Mouse (Mus musculus): ENCODE results near the gene Kat6b. TPM values are rescaled to one million over a fixed set of nuclear protein-coding genes. Genes with fewer than 3 reads are reported as not detected.

The Kat6b gene
- total and polyA plus RNA-seq, 3 experiments = 2.3 to 10.9 (median 8.0) TPM

DNA sequence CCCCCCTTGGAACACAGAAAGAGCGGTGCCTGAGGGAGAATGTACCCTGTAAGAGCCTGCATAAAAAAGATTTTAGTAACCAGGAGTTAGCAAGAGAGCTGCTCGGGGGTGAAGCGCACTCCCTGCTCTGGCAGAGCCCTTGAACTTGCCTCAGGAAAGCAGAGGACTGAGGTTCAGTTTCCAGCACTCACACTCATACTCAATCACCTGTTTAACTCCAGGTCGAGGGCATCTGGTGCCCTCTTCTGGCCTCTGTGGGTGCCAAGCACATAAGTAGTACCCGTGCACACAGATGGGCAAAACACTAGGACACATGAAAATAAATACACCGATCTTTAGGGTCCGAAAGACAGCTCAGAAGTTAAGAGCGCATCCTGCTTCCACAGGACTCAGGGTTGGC lies 1.7 kb upstream of the Kat6b start:
- H3K9me3 ChIP-seq (replicated peaks; ENCODE audit: low read length) = peaks cover 3% of the 10 kb centered on the region
- TF ChIP-seq CTCF (conservative IDR thresholded peaks at IDR 0.05 in 1 of 2, IDR thresholded peaks at IDR 0.05 in 1 of 2; ENCODE audit: low read depth in 2 of 2, low read length in 2 of 2) = peak in 1 of 2 experiments; percentile 20; a peak in 1 of 4 replicates
- TF ChIP-seq IRF4 (IDR thresholded peaks at IDR 0.05; ENCODE audit: low read depth, low read length) = no peak
- H3K27me3 ChIP-seq (replicated peaks) = no peaks in the 10 kb centered on the region
- no peak overlapping the region for H3K4me3 ChIP-seq (replicated peaks in 1 of 3; ENCODE audit: low read depth in 2 of 3, low read length in 2 of 3, poor library complexity in 1 of 3)
- no peaks in the 10 kb centered on the region for H3K36me3 ChIP-seq (replicated peaks in 1 of 2; ENCODE audit: control insufficient read depth in 1 of 2, insufficient read depth in 1 of 2, low read length in 1 of 2)
- H3K79me2 ChIP-seq (replicated peaks; ENCODE audit: control insufficient read depth, extremely low read depth, insufficient read depth, poor library complexity, severe bottlenecking) = peaks cover 9% of the 10 kb centered on the region
- H3K27ac ChIP-seq (ENCODE audit: insufficient read depth, low read depth) = no peak overlapping the region
- H3K4me1 ChIP-seq (ENCODE audit: control insufficient read depth in 1 of 2, insufficient read depth in 2 of 2) = peaks cover 3 to 10% of the 10 kb centered on the region in 2 experiments
- DNase-seq (ENCODE audit: extremely low read depth) = no peak
- no peak overlapping the region for H3K4me2 ChIP-seq (ENCODE audit: insufficient read depth, low read depth, poor library complexity, severe bottlenecking)
- H3K9ac ChIP-seq (ENCODE audit: insufficient read depth, low read depth) = no peak overlapping the region
- in situ Hi-C loops (cut with MboI; ENCODE audit: low pct_ligation_motif_present, low pct_unique_long_range_greater_than_20kb, low sequenced_read_pairs) = loop anchor here (25.0 kb wide), 1 partner anchor 258 kb away; no protein-coding TSS in a partner anchor
- dilution Hi-C loops (cut with MboI; ENCODE audit: extremely low pct_ligation_motif_present, extremely low pct_unique_long_range_greater_than_20kb, low sequenced_read_pairs) = no loop called here

DNA sequence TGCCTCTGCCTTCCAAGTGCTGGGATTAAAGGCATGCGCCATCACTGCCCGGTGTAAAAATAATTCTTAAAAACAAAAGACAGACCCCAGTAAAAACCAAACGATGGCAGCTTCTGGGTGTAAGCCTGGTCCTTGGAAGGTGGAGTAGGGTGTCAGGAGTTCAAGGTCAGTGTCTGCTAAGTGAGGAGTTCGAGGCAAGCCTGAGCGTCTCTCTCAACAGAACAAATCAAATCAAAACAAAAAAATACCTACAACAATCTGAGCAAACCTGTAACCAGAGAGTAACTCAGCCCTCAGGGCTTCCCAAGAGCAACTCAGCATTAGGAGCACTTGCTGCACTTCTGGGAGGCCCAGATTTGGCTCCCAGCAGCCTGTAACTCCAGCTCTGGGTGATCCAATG lies 1.0 kb upstream of the Kat6b start:
- Histone ChIP-seq H3K4me2 (ENCODE audit: insufficient read depth, low read depth, poor library complexity, severe bottlenecking) (no peak overlapping the region), H3K27me3 (replicated peaks) (no peaks in the 10 kb centered on the region), H3K9me3 (replicated peaks; ENCODE audit: low read length) (peaks cover 3% of the 10 kb centered on the region), H3K9ac (ENCODE audit: insufficient read depth, low read depth) (no peak overlapping the region), H3K4me3 (replicated peaks in 1 of 3; ENCODE audit: low read depth in 2 of 3, low read length in 2 of 3, poor library complexity in 1 of 3) (no peak overlapping the region), H3K27ac (ENCODE audit: insufficient read depth, low read depth) (no peak overlapping the region), H3K4me1 (ENCODE audit: control insufficient read depth in 1 of 2, insufficient read depth in 2 of 2) (peaks cover 4 to 10% of the 10 kb centered on the region in 2 experiments), H3K36me3 (replicated peaks in 1 of 2; ENCODE audit: control insufficient read depth in 1 of 2, insufficient read depth in 1 of 2, low read length in 1 of 2) (no peaks in the 10 kb centered on the region), H3K79me2 (replicated peaks; ENCODE audit: control insufficient read depth, extremely low read depth, insufficient read depth, poor library complexity, severe bottlenecking) (peaks cover 9% of the 10 kb centered on the region)
- no peak for DNase-seq (ENCODE audit: extremely low read depth)
- in situ Hi-C loops (cut with MboI; ENCODE audit: low pct_ligation_motif_present, low pct_unique_long_range_greater_than_20kb, low sequenced_read_pairs) = loop anchor here (25.0 kb wide), 1 partner anchor 257 kb away; no protein-coding TSS in a partner anchor
- TF ChIP-seq JUN (IDR thresholded peaks at IDR 0.05; ENCODE audit: insufficient read depth, low read depth, low read length) = no peak
- TF ChIP-seq MAZ (IDR thresholded peaks at IDR 0.05; ENCODE audit: low read depth, low read length) = no peak
- TF ChIP-seq MAFK (IDR thresholded peaks at IDR 0.05; ENCODE audit: insufficient replicate concordance, low read length) = no peak
- TF ChIP-seq TBP (conservative IDR thresholded peaks at IDR 0.05; ENCODE audit: low read depth, low read length) = no peak
- no peak for TF ChIP-seq NELFE (IDR thresholded peaks at IDR 0.05; ENCODE audit: low read depth, low read length)
- no peak for TF ChIP-seq ETS1 (conservative IDR thresholded peaks at IDR 0.05; ENCODE audit: low read depth, low read length)
- no peak for TF ChIP-seq UBTF (IDR thresholded peaks at IDR 0.05; ENCODE audit: low read depth, low read length)
- no peak for TF ChIP-seq MAX (IDR thresholded peaks at IDR 0.05; ENCODE audit: low read length)
- no peak for TF ChIP-seq ZC3H11A (IDR thresholded peaks at IDR 0.05; ENCODE audit: low read depth, low read length)
- no peak for TF ChIP-seq RAD21 (IDR thresholded peaks at IDR 0.05; ENCODE audit: low read depth, low read length)
- no peak for TF ChIP-seq ZNF384 (IDR thresholded peaks at IDR 0.05; ENCODE audit: low read depth, low read length)
- no peak for TF ChIP-seq USF2 (conservative IDR thresholded peaks at IDR 0.05; ENCODE audit: low read depth, low read length)
- no peak for TF ChIP-seq GABPA (IDR thresholded peaks at IDR 0.05; ENCODE audit: insufficient replicate concordance, low read depth, low read length)
- no peak for TF ChIP-seq JUND (conservative IDR thresholded peaks at IDR 0.05; ENCODE audit: low read depth, low read length)
- TF ChIP-seq POLR2AphosphoS2 (IDR thresholded peaks at IDR 0.05; ENCODE audit: low read depth, low read length) = no peak
- no peak for TF ChIP-seq MYC (IDR thresholded peaks at IDR 0.05; ENCODE audit: low read depth, low read length)
- TF ChIP-seq MEF2A (IDR thresholded peaks at IDR 0.05; ENCODE audit: borderline replicate concordance, low read depth, low read length) = no peak
- TF ChIP-seq CTCF (conservative IDR thresholded peaks at IDR 0.05 in 1 of 2, IDR thresholded peaks at IDR 0.05 in 1 of 2; ENCODE audit: low read depth in 2 of 2, low read length in 2 of 2) = no peak
- TF ChIP-seq NRF1 (IDR thresholded peaks at IDR 0.05; ENCODE audit: low read depth, low read length) = no peak
- dilution Hi-C loops (cut with MboI; ENCODE audit: extremely low pct_ligation_motif_present, extremely low pct_unique_long_range_greater_than_20kb, low sequenced_read_pairs) = no loop called here

Data from CH12.LX (cell line).